Mouse (Mus musculus) small intestine, adult 2 months (tissue): ENCODE data around the gene Oaz2.

ENCODE experiments used
- CTCF ChIP-seq: fragments of 200-500 bp; IDR thresholded peaks from 2 replicates; pipeline ENCODE4 v1.5.1; 2012; ENCODE audit warnings: low read depth, mild to moderate bottlenecking, control low read depth, inconsistent platforms, low read length, moderate library complexity, mixed read lengths; ENCODE audit not compliant: insufficient replicate concordance, insufficient read length; ENCODE audit errors: extremely low read depth
- POLR2A ChIP-seq: fragments of 200-500 bp; IDR thresholded peaks from 2 replicates; pipeline ENCODE4 v1.6.1; 2012; ENCODE audit warnings: low read depth, mild to moderate bottlenecking, control low read depth, inconsistent platforms, low read length, moderate library complexity

DNA sequence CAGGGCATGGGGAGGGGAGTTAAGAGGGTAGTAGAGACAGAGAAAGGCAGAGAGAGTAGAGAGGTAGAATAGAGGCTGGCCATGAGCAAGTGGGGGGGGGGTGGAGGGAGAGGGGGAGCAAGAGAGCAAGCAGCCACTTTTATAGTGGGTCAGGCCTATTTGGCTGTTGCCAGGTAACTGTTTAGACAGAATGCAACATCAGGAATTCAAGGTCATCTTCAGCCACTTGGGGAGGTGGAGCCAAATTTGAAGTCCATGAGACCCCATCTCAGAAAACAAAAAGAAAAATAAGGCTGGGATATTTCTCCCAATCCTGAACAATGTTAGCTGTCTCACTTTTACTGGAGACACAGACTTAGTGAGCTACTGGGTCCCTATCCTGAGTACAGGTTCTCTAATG, 25.3 kb upstream of the Oaz2 start:
- TF ChIP-seq CTCF (no peak), POLR2A (no peak)
